Mouse (Mus musculus) G1E (cell line): ENCODE results near the gene Fbxo3. TPM values are rescaled to one million over a fixed set of nuclear protein-coding genes. Genes with fewer than 3 reads are reported as not detected.
"Not testable (repeated sequence)": the region's sequence is repeated elsewhere in the genome, so short reads cannot be mapped to it uniquely, and the experiment has no call there.

Source experiments
- ATAC-seq: 2 replicates; pipeline ENCODE4 v1.8.0; 2016; ENCODE audit warnings: mild to moderate bottlenecking; ENCODE audit not compliant: insufficient number of reproducible peaks, poor library complexity, low FRiP score, severe bottlenecking; ENCODE audit errors: extremely low read depth
- DNase-seq: peaks from one replicate; pipeline ENCODE4 v3.0.0; 2012; ENCODE audit warnings: low spot score
- H3K27me3 ChIP-seq: 2 replicates; pipeline ENCODE4 v1.6.1; 2012; ENCODE audit warnings: mild to moderate bottlenecking, low read length, inconsistent platforms; ENCODE audit not compliant: insufficient read depth
- H3K36me3 ChIP-seq: replicated peaks from 2 replicates; pipeline ENCODE3; 2012; ENCODE audit warnings: mild to moderate bottlenecking, inconsistent platforms
- H3K4me1 ChIP-seq: 2 replicates; pipeline ENCODE4 v1.6.1; 2012; ENCODE audit warnings: low read depth, low read length, inconsistent platforms, mixed read lengths; ENCODE audit not compliant: insufficient read depth
- H3K4me3 ChIP-seq: 2 replicates; pipeline ENCODE4 v1.5.1; 2012; ENCODE audit warnings: low read depth, mild to moderate bottlenecking, inconsistent platforms, low read length, moderate library complexity, mixed read lengths
- H3K9me3 ChIP-seq: replicated peaks from 2 replicates; pipeline ENCODE4 v1.6.1; 2012; ENCODE audit warnings: inconsistent platforms
- CTCF ChIP-seq: IDR thresholded peaks from 2 replicates; pipeline ENCODE4 v1.5.1; 2012; ENCODE audit warnings: low read depth, low read length, inconsistent platforms, mixed read lengths
- GATA1 ChIP-seq: IDR thresholded peaks from 2 replicates; pipeline ENCODE4 v1.6.1; 2012; ENCODE audit warnings: borderline replicate concordance, low read length, inconsistent platforms, mixed read lengths
- GATA2 ChIP-seq: IDR thresholded peaks from 2 replicates; pipeline ENCODE4 v1.6.1; 2012; ENCODE audit warnings: low read depth, low read length, inconsistent platforms, borderline replicate concordance
- POLR2AphosphoS5 ChIP-seq: IDR thresholded peaks from 2 replicates; pipeline ENCODE4 v1.6.1; 2012; ENCODE audit warnings: low read depth, low read length, inconsistent platforms; ENCODE audit not compliant: insufficient replicate concordance
- TAL1 ChIP-seq: conservative IDR thresholded peaks from 2 replicates; pipeline ENCODE4 v1.6.1; 2012; ENCODE audit warnings: low read depth, low read length, inconsistent platforms, mixed read lengths
- polyA plus RNA-seq: library from polyadenylated mRNA; stranded (reverse); fragments of >175 nt; gene quantifications from 2 replicates; pipeline ENCODE4 v1.2.3, GENCODE M21; 2012
- total RNA-seq, 2 experiments: library from RNA; stranded (forward) in 1 of 2; stranded (reverse) in 1 of 2; fragments of 200-1000 nt in 1 of 2; fragments of >200 nt in 1 of 2; fragmentation: Nextera tagmentation in 1 of 2; gene quantifications; 2 replicates each; pipeline ENCODE4 v1.2.3; 2014 to 2017

Gene Fbxo3
- total RNA-seq (2014; fragmentation: Nextera tagmentation), result 113 and 126 TPM in 2 replicates
- total RNA-seq (2017), result 76.4 and 79.5 TPM in 2 replicates
- polyA plus RNA-seq, result 9.4 and 12.6 TPM in 2 replicates

GRCm38 (mm10) chr2:104027458-104028138 is at the start of gene Fbxo3:
TSS of gene Fbxo3 (plus strand) at chr2:104027721.
- TF ChIP-seq TAL1 (no peak), POLR2AphosphoS5 (no peak), CTCF (no peak), GATA1 (no peak), GATA2 (no peak)
- DNase-seq, result peak; percentile 94

GRCm38 (mm10) chr2:103982250-103982649 is 45.3 kb upstream of the Fbxo3 start:
- no peaks in the 10 kb centered on the region for H3K27me3 ChIP-seq
- peak; percentile 80 for TF ChIP-seq CTCF
- TF ChIP-seq TAL1, result no peak
- H3K9me3 ChIP-seq, result no peaks in the 10 kb centered on the region
- H3K4me3 ChIP-seq, result no peak overlapping the region
- DNase-seq (peak; percentile 60), ATAC-seq (peak; percentile 55; the same call in 1 of the 2 replicates)
- H3K36me3 ChIP-seq, result peaks cover 55% of the 10 kb centered on the region
- peaks cover 34% of the 10 kb centered on the region for H3K4me1 ChIP-seq

More at GRCm38 (mm10) chr2:104027458-104028138, at the start of gene Fbxo3:
- Histone ChIP-seq H3K4me3 (peak within 1 kb of the TSS; percentile 99), H3K9me3 (0 out of 2 replicates have a peak, but pooled peaks cover 3% of the 10 kb centered on the region), H3K36me3 (peaks cover 25% of the 10 kb centered on the region), H3K4me1 (peaks cover 37% of the 10 kb centered on the region), H3K27me3 (no peaks in the 10 kb centered on the region)
- peak; percentile 78 for ATAC-seq

- Histone ChIP-seq H3K27me3 (no peaks in the 10 kb centered on the region), H3K4me3 (no peak overlapping the region), H3K36me3 (peaks cover 46% of the 10 kb centered on the region), H3K4me1 (peaks cover 30% of the 10 kb centered on the region), H3K9me3 (no peaks in the 10 kb centered on the region)
- ATAC-seq, result no peak
- no peak for DNase-seq
- TF ChIP-seq POLR2AphosphoS5 (0 out of 2 replicates have a peak, but pooled peaks have one; percentile 8), GATA2 (no peak)
Observed at GRCm38 (mm10) chr2:103983146-103983545, 44.4 kb upstream of the Fbxo3 start.

- not testable (repeated sequence) for H3K4me1 ChIP-seq, DNase-seq, H3K9me3 ChIP-seq, H3K27me3 ChIP-seq, ATAC-seq, H3K36me3 ChIP-seq, H3K4me3 ChIP-seq
Observed at GRCm38 (mm10) chr2:103987595-103987994, 39.9 kb upstream of the Fbxo3 start.

DNA sequence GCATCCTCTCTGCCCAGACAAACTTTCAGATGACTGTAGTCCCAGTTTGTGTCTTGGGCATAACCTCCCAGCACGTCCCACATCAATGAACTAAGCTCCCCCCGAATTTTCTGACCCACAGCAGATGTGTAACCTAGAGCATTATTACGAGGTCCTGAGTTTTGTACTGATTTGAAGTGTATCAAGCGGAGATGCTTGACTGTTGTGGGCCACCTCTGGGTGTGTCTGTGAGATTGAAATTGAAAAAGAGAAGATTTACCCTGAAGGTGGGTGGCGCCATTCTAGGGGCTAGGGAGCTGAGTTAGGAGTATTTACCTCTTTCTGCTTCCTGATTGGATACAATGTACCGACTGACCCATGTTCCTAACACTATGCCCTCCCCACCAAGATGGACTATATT is 37.8 kb upstream of the Fbxo3 start:
- TF ChIP-seq GATA1 (no peak), POLR2AphosphoS5 (no peak), GATA2 (no peak), TAL1 (no peak), CTCF (no peak)
- DNase-seq (no peak), ATAC-seq (no peak)

DNA sequence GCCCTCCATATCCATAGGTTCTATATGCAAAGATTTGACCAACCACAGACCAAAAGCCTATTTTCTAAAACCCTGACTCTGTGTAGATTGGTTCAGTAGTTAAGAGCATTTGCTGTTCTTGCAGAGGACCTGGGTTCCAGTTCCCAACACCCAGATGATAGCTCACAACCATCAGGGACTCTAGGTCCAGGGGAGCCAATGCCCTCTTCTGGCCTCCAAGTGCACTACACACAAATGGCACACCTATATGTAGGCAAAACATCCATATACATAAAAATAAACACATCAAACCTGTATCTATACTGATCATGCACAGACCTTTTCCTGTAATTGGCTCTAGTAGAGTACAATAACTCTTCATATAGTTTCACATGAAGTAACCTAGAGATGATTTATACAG is 36.2 kb upstream of the Fbxo3 start:
- Histone ChIP-seq H3K36me3 (no peaks in the 10 kb centered on the region), H3K9me3 (no peaks in the 10 kb centered on the region), H3K4me3 (no peak overlapping the region), H3K27me3 (peaks cover 16% of the 10 kb centered on the region), H3K4me1 (no peaks in the 10 kb centered on the region)
- DNase-seq, result no peak
- TF ChIP-seq TAL1 (no peak), GATA1 (no peak), CTCF (no peak), GATA2 (no peak), POLR2AphosphoS5 (no peak)
- ATAC-seq, result no peak

More for the DNA sequence above, 37.8 kb upstream of the Fbxo3 start:
- Histone ChIP-seq H3K9me3 (no peaks in the 10 kb centered on the region), H3K36me3 (no peaks in the 10 kb centered on the region), H3K4me1 (no peaks in the 10 kb centered on the region), H3K4me3 (no peak overlapping the region), H3K27me3 (peaks cover 16% of the 10 kb centered on the region)

DNA sequence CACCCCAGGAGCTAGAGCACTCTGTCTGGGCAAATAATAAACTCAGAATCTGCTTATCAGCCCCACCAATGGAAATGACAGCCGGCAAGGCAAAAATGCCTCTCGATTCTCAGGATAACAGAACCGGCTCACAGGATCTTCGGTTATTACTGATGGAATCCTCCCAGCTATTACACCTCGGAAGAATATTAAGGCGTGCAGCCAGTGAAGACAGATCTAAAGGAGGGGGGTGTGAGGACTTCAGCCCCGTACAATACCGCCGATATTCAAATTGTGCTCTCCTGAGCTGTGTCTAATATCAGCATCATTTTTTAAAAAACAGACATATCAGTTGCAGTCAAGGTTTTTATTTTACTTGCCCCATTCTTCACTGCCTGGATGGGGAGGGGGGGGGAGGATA is 35.4 kb upstream of the Fbxo3 start:
- Histone ChIP-seq H3K4me3 (no peak overlapping the region), H3K4me1 (no peaks in the 10 kb centered on the region), H3K27me3 (peaks cover 16% of the 10 kb centered on the region), H3K9me3 (no peaks in the 10 kb centered on the region), H3K36me3 (no peaks in the 10 kb centered on the region)
- DNase-seq (no peak), ATAC-seq (no peak)
- no peak for TF ChIP-seq GATA1
- no peak for TF ChIP-seq TAL1
- no peak for TF ChIP-seq GATA2
- TF ChIP-seq CTCF, result no peak
- TF ChIP-seq POLR2AphosphoS5, result no peak
